Mouse (Mus musculus) lung, postnatal 36 days (tissue): Measurements from ENCODE around the gene Krtap5-1.
A peak's percentile ranks its signal among the peaks of the same experiment; 100 is the strongest.
"Not testable (repeated sequence)": the region's sequence is repeated elsewhere in the genome, so short reads cannot be mapped to it uniquely, and the experiment has no call there.

ENCODE experiments used
- DNase-seq: peaks from one replicate; pipeline ENCODE4 v3.0.0; 2022; ENCODE audit warnings: mixed read lengths

The Krtap5-1 gene

DNA sequence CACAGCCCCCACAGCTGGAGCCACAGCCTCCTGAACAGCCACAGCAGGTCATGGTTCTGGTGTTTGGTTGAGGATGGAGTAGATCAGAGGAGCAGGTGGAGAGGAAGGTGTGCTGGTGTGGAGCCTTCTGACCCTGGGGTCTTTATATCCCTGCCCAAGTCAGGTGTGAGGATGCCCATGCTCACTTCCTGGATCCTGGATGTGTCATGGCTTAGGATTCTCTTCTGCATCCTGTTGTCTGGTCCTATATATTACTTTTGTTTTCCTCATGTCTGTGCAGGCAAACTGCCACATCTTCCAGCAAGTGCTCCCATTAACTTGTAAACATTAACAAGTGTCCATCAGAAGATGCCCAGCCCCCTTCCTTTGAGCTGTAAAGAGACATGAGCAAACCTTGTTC is at the start of gene Krtap5-1:
Gene Krtap5-1 (minus strand): TSS at position 101 of the 400 bp plus-strand sequence.
- not testable (repeated sequence) for DNase-seq

DNA sequence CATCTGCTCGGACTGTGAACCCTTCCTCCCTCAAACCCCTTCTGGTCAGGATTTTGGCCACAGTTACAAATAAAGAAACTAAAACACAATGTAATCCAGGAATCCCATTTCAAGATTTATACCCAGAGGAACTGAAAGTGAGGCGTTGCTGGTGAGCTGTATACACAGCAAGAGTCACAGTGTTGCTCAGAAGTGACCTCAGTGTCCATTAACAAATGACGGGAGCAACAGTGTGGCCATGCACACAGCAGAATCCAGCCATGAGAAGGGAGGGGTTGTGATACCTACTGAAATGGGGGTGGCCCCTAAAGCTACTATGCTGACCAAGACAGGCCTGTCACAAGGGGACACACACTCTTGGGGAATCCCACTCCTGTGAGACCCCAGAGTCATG is 45.3 kb upstream of the Krtap5-1 start:
- DNase-seq: peak; percentile 24

GRCm38 (mm10) chr7:142341564-142342246 is 44.8 kb upstream of the Krtap5-1 start:
- DNase-seq: no peak

DNA sequence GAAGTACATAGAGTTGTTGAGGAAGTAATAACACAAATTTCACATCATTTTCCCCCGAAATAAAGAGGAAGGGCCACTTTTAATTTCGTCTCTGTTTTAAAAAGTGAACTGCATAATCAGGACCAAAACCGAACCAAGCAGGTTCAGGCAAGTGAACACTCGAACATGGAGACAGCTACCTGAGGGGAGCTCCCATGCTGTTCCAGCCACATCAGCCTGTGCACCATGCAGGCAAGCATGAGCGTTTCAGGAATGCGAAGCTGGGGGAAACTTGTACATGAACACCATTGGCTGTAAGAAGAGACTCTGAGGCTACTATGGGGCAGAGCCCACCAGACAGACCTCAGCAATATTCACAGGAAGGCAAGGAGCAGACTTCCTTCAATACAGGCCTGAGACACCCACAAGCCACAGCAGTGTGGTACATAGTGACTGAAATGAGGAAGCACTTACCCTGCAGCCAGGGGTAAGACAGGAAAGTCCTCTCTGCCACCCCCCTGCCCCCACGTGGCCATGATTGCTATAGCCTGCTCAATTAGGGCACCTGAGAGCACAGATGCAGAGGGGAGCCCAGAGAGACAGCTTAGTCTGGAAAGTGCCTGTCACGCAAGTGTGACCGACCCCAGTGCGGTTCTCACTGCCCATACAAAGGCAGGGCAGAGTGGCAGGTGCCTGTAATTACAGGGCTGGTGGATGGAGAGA is 43.5 kb upstream of the Krtap5-1 start:
- DNase-seq: peak; percentile 68

DNA sequence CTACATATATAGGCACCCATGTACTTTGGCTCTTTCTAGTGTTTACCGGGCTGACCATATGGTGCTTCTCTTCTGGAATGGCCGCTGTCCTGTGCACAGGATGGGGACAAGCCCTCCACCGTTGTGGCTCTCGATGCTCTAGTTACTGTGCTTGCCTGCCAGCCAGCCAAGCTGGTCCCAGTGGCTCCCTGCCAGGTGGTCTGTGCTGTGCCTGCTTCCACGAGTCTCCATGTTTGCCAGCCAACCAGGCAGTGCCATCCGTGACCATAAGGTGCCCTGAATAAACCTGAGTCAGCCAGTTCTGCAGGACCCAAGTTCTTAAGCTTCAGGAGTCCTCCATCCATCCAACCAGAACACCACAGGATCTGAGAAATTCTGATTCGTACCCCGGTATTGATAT is 38.2 kb upstream of the Krtap5-1 start:
- DNase-seq: no peak

DNA sequence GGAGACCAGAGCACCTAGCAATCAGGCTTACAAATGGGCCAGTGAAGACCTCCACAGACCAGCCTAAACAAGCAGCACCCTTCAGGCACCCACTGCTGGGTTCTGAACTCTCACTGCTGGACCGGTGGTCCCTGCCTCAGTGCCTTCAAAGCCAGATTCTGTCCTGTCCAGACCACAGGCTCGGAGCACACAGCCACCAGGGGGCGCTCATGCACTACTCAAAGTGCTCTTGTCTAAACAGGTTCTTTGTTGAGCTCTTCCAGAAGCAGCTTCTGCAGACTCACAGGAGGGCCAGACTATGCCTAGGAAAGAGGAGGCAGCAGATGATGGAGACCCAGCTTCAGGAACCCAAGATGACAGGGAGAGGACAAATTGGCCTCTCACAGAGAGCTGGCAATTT is 37.3 kb upstream of the Krtap5-1 start:
- DNase-seq: peak; percentile 94

- not testable (repeated sequence) for DNase-seq
Measured at GRCm38 (mm10) chr7:142332741-142333140, 35.8 kb upstream of the Krtap5-1 start.

DNA sequence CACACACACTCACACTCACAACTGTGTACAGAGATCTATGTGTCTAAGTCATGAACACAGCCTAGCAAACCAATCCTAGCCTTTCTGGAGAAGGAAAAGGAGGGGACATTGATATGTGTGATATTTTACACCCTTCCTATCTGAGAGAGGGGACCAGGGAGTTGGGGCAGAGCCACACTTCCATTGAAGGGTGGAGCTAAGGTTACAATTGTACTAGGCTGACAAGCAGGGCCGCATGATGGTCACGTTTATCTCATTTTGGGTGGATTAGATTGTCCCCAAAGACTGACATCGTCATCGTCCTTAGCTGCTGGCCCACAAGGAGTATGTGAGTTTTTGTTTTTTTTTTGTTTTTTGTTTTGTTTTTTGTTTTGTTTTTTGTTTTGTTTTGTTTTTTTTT is 34.4 kb upstream of the Krtap5-1 start:
- DNase-seq: no peak

- DNase-seq: peak; percentile 52
Measured at GRCm38 (mm10) chr7:142330271-142330724, 33.4 kb upstream of the Krtap5-1 start.

GRCm38 (mm10) chr7:142328507-142328906 is 31.6 kb upstream of the Krtap5-1 start:
- no peak for DNase-seq

- no peak for DNase-seq
Measured at GRCm38 (mm10) chr7:142326714-142327445, 30.0 kb upstream of the Krtap5-1 start.

GRCm38 (mm10) chr7:142323396-142324117 is 26.6 kb upstream of the Krtap5-1 start:
- no peak for DNase-seq

GRCm38 (mm10) chr7:142322641-142323040 is 25.7 kb upstream of the Krtap5-1 start:
- DNase-seq: no peak

GRCm38 (mm10) chr7:142321637-142322306 is 24.9 kb upstream of the Krtap5-1 start:
- DNase-seq: not testable (repeated sequence)

GRCm38 (mm10) chr7:142320906-142321305 is 24.0 kb upstream of the Krtap5-1 start:
- no peak for DNase-seq

- no peak for DNase-seq
Measured at GRCm38 (mm10) chr7:142319124-142319523, 22.2 kb upstream of the Krtap5-1 start.

GRCm38 (mm10) chr7:142317216-142317615 is 20.3 kb upstream of the Krtap5-1 start:
- DNase-seq: no peak

GRCm38 (mm10) chr7:142316558-142316957 is 19.6 kb upstream of the Krtap5-1 start:
- peak; percentile 41 for DNase-seq

DNA sequence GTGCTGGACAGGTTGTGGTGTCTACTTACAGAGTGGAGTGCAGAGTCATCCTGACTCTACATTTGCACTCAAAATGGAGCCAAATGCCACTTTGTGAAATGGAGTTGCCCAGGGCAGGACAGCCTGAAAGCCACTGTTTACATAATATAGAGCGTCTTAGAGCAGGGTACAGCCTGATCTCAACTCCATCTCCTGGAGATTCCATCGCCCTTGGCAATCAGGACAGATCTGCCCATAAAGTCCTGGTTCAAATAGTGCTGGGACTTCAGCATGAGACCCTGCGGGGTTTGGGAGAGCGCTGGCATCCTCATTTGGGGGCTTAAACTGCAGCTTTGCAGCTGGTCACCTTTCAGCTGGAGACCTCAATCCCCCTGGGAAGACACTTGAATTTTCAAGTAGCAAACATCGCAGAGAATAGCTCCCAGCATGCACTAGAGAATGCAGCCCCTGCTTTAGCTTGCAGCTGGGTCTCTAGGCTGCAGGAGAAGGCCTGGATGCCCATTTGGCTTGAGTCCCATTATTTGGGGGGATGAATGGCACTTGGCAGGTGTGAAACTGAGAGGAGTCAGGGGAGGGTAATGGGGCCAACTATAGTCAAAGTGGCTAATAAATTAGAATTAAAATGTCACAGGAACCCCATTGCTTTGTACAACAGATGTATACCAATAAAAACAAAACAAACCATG is 17.8 kb upstream of the Krtap5-1 start:
- no peak for DNase-seq

GRCm38 (mm10) chr7:142303929-142304328 is 7.0 kb upstream of the Krtap5-1 start:
- DNase-seq: not testable (repeated sequence)

- DNase-seq: no peak
Measured at GRCm38 (mm10) chr7:142303249-142303648, 6.3 kb upstream of the Krtap5-1 start, which contains the start of gene Krtap5-4. Krtap5-4 (plus strand) TSS chr7:142303549.

DNA sequence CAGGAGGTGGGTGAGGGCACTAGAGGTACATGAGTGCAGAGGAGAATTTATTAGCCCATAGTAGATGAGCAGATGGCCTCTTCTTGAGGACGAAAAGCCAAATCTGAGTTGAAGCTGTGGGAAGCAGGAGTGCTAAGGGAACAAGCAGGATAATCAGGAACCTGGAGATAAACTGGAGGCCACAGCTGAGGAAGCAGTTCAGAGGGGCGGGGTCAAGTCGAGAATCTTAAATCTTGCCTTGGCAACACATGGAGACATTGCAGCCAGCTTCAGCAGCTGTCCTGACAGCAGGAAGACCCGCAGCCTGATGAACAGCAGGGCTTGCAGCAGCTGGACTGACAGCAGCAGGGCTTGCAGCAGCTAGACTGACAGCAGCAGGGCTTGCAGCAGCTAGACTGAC is 810 bp downstream of the Krtap5-1 start:
- not testable (repeated sequence) for DNase-seq
